ENCODE assay signal across 17 mouse cellular contexts in genomic region chr2:51844831-51845230, GRCm38 (mm10).
DNase-seq lines count a peak whose midpoint lies in the region; ATAC-seq and TF ChIP-seq lines count a peak whose summit lies in the region.
"Had no signal": no experiment of that assay in that cellular context is flagged by ENCODE, and none has a peak within 500 bp of the region (broad histone marks: within the 10 kb centered on the region; RNA-seq: fewer than 3 reads in every experiment).

No protein-coding gene starts in this region.

- peak; percentile 23; the same call in 1 of the 2 replicates for ATAC-seq in forebrain, postnatal 0 days
- no peak for ATAC-seq in forebrain, embryonic 16.5 days
- ATAC-seq: forebrain, embryonic 13.5 days had no signal

- H3K4me1 ChIP-seq in forebrain, postnatal 0 days (ENCODE audit: insufficient read depth): peaks cover 5% of the 10 kb centered on the region; the same call in 1 of the 2 replicates
- H3K4me1 ChIP-seq in forebrain, embryonic 16.5 days (replicated peaks; ENCODE audit: control insufficient read depth, insufficient read depth, low read length): peaks cover 14% of the 10 kb centered on the region
- H3K4me1 ChIP-seq: stomach, embryonic 15.5 days had no signal

- H3K79me2 ChIP-seq in myocyte (ENCODE audit: control insufficient read depth, insufficient read depth): no peaks in the 10 kb centered on the region

- no peak overlapping the region for H3ac ChIP-seq in myocyte (ENCODE audit: control insufficient read depth, insufficient read length)

- TF ChIP-seq POLR2A in myocyte (IDR thresholded peaks at IDR 0.05; ENCODE audit: insufficient read length, low read depth): no peak

- no peak for DNase-seq in forebrain, postnatal 0 days
- peak; percentile 18 to 34 for DNase-seq in layer of hippocampus, adult 8-10 months (ENCODE audit: low spot score in 2 of 2)
- no peak for DNase-seq in layer of hippocampus, postnatal 25 days (ENCODE audit: extremely low spot score in 1 of 2, low spot score in 1 of 2)
- DNase-seq in heart, postnatal 10 days: peak; percentile 19 to 29
- DNase-seq in left cerebral cortex, adult 2 months (ENCODE audit: extremely low spot score in 1 of 2, low spot score in 2 of 2): no peak
- no peak for DNase-seq in cerebellum, adult 18-20 months
- DNase-seq: adrenal gland, adult 8-10 months; kidney, postnatal 36 days; left cerebral cortex, postnatal 4 days; lung, embryonic 14.5 days; right cerebral cortex, postnatal 4 days; thymus, postnatal 14 days had no signal

- 71% methylated on average over 8 of the region's 8 CpGs for WGBS in forebrain, postnatal 0 days
- 80% methylated on average over 8 of the region's 8 CpGs for WGBS in forebrain, embryonic 16.5 days

- TF ChIP-seq CTCF in forebrain, postnatal 0 days (IDR thresholded peaks at IDR 0.05; ENCODE audit: low read depth): no peak
- TF ChIP-seq CTCF in left cerebral cortex, adult 2 months (IDR thresholded peaks at IDR 0.05): no peak

- H3K9me3 ChIP-seq in forebrain, postnatal 0 days (ENCODE audit: low read length): no peaks in the 10 kb centered on the region
- no peaks in the 10 kb centered on the region for H3K9me3 ChIP-seq in forebrain, embryonic 16.5 days (ENCODE audit: control insufficient read depth, low read length)
- H3K9me3 ChIP-seq: forebrain, embryonic 13.5 days; megakaryocyte, embryonic 14.5 days; stomach, embryonic 15.5 days had no signal

- H3K9ac ChIP-seq in forebrain, postnatal 0 days: no peak overlapping the region
- H3K9ac ChIP-seq in forebrain, embryonic 16.5 days (replicated peaks; ENCODE audit: low read depth, low read length): no peak overlapping the region
- H3K9ac ChIP-seq: forebrain, embryonic 13.5 days; lung, embryonic 14.5 days; stomach, embryonic 15.5 days had no signal

- H3K36me3 ChIP-seq in forebrain, postnatal 0 days (ENCODE audit: insufficient read depth): no peaks in the 10 kb centered on the region
- H3K36me3 ChIP-seq in forebrain, embryonic 16.5 days (ENCODE audit: control insufficient read depth, insufficient read depth): no peaks in the 10 kb centered on the region
- H3K36me3 ChIP-seq in myocyte (ENCODE audit: control insufficient read depth, insufficient read depth): no peaks in the 10 kb centered on the region
- H3K36me3 ChIP-seq: stomach, embryonic 15.5 days had no signal

- H3K4me2 ChIP-seq in forebrain, postnatal 0 days (ENCODE audit: low read depth): no peak overlapping the region
- H3K4me2 ChIP-seq in forebrain, embryonic 16.5 days (ENCODE audit: low read length): no peak overlapping the region
- peak overlapping the region; percentile 45 for H3K4me2 ChIP-seq in myocyte (ENCODE audit: low read depth)
- H3K4me2 ChIP-seq: forebrain, embryonic 13.5 days; lung, embryonic 14.5 days; stomach, embryonic 15.5 days had no signal

- intact Hi-C loops in heart, postnatal 10 days (cut with DNase I): no loop called here
- intact Hi-C loops in left cerebral cortex, adult 2 months (cut with DNase I): no loop called here

- no peak overlapping the region for H3K4me3 ChIP-seq in forebrain, postnatal 0 days (ENCODE audit: low read depth, low read length)
- no peak overlapping the region for H3K4me3 ChIP-seq in forebrain, embryonic 16.5 days (replicated peaks; ENCODE audit: low read length)
- no peak overlapping the region for H3K4me3 ChIP-seq in myocyte
- H3K4me3 ChIP-seq in left cerebral cortex, adult 2 months: no peak overlapping the region
- H3K4me3 ChIP-seq: forebrain, embryonic 13.5 days; megakaryocyte, embryonic 14.5 days; stomach, embryonic 15.5 days had no signal

- no peak overlapping the region for H3K27ac ChIP-seq in forebrain, postnatal 0 days (ENCODE audit: low read depth, low read length)
- no peak overlapping the region for H3K27ac ChIP-seq in forebrain, embryonic 16.5 days (ENCODE audit: low read length)
- no peak overlapping the region for H3K27ac ChIP-seq in left cerebral cortex, adult 2 months
- H3K27ac ChIP-seq: forebrain, embryonic 13.5 days; stomach, embryonic 15.5 days had no signal

- H3K27me3 ChIP-seq in forebrain, postnatal 0 days (ENCODE audit: insufficient read depth, low read length): no peaks in the 10 kb centered on the region
- H3K27me3 ChIP-seq in forebrain, embryonic 16.5 days (replicated peaks; ENCODE audit: control insufficient read depth, insufficient read depth, low read length): no peaks in the 10 kb centered on the region
- H3K27me3 ChIP-seq in myocyte (ENCODE audit: control insufficient read depth, insufficient read depth, insufficient read length): no peaks in the 10 kb centered on the region
- H3K27me3 ChIP-seq: forebrain, embryonic 13.5 days; megakaryocyte, embryonic 14.5 days; stomach, embryonic 15.5 days had no signal

TF ChIP-seq in myocyte, 11 proteins besides CTCF, POLR2A, EP300 and RAD21:
- TF ChIP-seq MAX (IDR thresholded peaks at IDR 0.05; ENCODE audit: low read depth) (no peak), MYOG (IDR thresholded peaks at IDR 0.05; ENCODE audit: control insufficient read depth in 1 of 3, insufficient read depth in 1 of 3, insufficient read length in 2 of 3, low read depth in 2 of 3) (no peak), SRF (IDR thresholded peaks at IDR 0.05; ENCODE audit: control insufficient read depth, insufficient read length, low read depth) (no peak), E2F4 (IDR thresholded peaks at IDR 0.05; ENCODE audit: insufficient read depth) (no peak), REST (IDR thresholded peaks at IDR 0.05; ENCODE audit: insufficient read depth, insufficient read length) (no peak), TCF12 (IDR thresholded peaks at IDR 0.05; ENCODE audit: insufficient read depth, poor library complexity, severe bottlenecking) (no peak), CEBPB (IDR thresholded peaks at IDR 0.05; ENCODE audit: insufficient read depth, poor library complexity, severe bottlenecking) (no peak)

Comparison
In these comparisons a context has a peak if more than half of its experiments do, and no peak if none do; other contexts are left out.
1. DNase-seq: peak in layer of hippocampus, adult 8-10 months (2 of 2) and heart, postnatal 10 days (2 of 2); none in forebrain, postnatal 0 days (single experiment), layer of hippocampus, postnatal 25 days (0 of 2), left cerebral cortex, adult 2 months (0 of 2) and cerebellum, adult 18-20 months (0 of 2).